Mouse (Mus musculus) fibroblast of lung, adult 2 months (primary cell): ENCODE data around the gene Pcdh9.

Experiments used
- DNase-seq: peaks from one replicate; pipeline ENCODE4 v3.0.0-alpha.2; 2011; ENCODE audit warnings: low read depth

Gene Pcdh9

DNA sequence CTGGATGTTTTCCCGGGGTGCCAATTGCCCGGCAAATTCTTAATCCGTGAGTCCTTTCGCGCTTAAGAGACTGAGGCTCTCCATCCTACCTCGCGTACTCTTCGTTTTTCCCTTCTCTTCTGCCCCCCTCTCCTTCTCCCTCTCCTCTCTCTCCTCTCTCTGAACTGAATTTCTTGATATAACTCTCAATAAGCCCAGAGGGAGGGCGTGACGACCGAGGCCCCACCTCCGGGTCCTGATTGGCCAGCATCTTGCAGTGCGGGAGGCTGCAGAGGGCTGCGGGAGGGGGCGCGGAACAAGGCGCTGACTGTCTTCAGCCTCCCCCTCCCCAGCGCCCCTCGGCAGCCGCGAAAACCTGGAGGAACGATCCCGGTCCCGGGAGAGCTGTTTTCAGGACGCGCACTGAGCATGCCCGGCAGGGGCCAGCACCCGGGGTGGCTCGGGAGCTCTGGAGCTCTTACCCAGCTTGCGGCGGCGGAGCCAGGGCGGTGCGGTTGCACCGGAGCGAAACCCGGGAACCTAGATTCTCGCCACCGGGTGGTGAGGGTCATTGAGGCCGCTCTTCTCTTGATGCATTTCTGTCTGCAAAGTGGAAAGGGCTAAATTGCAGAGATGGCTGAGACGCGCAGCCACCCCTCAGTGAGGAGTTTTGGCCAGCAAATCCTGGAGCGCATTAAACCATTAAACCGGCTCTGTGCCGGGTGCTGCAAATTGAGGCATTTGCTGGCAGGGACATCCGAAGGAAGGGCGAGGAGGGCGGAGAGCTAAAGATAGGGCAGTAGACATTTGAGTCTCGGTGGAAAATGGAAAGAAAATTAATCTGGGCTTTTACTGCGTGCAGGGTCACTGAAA lies at the start of gene Pcdh9:
Gene Pcdh9, minus strand, starts transcription at position 161 of the 852 bp plus-strand sequence.
- DNase-seq, result peak; percentile 89

DNA sequence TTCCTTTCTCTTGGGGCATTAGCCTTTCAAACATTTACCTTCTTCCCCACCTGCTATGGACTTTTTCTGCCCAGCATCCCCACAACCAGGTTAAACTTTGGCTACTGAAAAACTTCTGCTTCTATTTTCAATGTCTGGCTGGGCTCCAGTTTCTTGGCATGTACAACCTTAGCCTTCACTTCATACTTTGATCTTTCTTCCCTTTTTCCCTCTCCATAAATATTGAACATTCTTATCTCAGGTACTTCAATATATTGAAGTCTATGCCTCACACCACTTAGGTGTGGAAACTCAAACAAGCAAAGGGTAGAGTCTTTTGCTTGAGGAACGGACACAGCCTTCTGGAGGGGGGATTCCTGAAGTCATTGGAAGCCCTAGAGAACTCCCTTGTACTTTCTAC lies 16.4 kb upstream of the Pcdh9 start:
- no peak for DNase-seq

DNA sequence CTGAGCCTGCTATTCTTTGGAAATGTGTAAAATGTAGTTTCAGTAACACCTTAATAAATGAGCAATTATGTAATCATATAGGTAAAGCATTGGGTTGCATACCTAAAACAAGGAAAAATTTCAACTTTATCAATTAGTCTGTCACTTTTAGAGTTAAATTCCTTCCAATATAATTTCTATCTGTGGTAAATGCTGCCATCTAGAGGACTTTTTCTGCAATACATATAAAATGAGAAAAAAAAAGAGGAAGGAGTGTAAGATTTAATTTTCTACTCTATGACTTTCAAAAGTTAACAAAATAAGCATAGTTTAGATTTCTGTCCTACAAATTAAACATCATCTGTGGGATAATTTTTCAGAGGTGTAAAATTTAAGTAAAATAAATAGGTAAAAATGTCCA lies 8.1 kb upstream of the Pcdh9 start:
- no peak for DNase-seq

- no peak for DNase-seq
Observed at GRCm38 (mm10) chr14:93895131-93895530, 4.7 kb upstream of the Pcdh9 start.

GRCm38 (mm10) chr14:93891371-93891746 lies 880 bp upstream of the Pcdh9 start:
- DNase-seq, result no peak

- no peak for DNase-seq
Observed at GRCm38 (mm10) chr14:93889839-93890518, 500 bp downstream of the Pcdh9 start.

DNA sequence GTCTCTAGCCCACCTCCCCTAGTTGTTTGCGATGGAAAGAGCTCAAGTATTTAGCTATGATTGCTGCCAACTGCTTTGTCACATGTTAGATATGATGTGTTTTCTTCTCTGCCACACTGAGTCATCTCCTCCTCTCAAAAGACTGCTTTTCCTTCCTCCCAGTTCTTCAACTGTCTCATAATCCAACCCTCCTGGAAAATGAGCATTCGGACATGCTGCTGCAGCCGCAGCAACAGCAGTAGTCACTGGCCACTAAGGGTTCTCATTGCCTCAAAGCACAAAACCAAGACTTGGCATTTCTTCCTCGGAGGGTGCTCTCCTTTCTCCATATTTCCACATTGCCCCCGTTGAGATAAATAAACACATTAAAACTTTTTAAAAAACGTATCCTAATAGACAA lies 1.2 kb downstream of the Pcdh9 start:
- no peak for DNase-seq

GRCm38 (mm10) chr14:93888346-93888745 lies 2.1 kb downstream of the Pcdh9 start:
- no peak for DNase-seq

- DNase-seq, result no peak
Observed at GRCm38 (mm10) chr14:93887066-93887465, 3.4 kb downstream of the Pcdh9 start.

DNA sequence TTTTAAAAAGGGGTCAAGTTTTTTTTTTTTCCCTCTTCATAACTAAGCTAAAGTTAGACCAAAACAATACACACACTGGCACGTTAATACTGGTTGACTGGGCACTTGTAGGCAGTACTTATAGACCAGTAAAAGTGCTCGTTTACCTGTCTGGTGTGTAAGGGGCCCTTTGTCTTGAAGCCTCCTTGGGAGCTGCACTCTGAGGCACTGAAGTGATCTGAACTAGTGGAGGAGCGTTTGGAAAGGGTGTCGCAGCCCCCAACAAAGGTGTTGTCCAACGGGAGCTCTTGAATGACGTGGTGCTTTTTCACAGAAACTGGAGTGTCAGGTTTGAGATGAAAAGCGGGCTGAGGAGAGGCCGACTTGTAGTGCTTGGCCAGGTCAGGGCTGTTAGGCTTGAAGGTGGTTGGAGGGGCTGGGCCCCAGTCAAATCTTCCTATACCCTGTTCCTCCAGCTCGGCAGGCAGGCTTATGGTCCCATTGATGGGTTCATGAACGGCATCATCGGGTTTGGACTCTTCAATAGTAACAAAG lies 4.9 kb downstream of the Pcdh9 start:
- no peak for DNase-seq

- DNase-seq, result peak; percentile 49
Observed at GRCm38 (mm10) chr14:93884467-93884866, 6.0 kb downstream of the Pcdh9 start.

- DNase-seq, result no peak
Observed at GRCm38 (mm10) chr14:93880071-93880470, 10.4 kb downstream of the Pcdh9 start.

DNA sequence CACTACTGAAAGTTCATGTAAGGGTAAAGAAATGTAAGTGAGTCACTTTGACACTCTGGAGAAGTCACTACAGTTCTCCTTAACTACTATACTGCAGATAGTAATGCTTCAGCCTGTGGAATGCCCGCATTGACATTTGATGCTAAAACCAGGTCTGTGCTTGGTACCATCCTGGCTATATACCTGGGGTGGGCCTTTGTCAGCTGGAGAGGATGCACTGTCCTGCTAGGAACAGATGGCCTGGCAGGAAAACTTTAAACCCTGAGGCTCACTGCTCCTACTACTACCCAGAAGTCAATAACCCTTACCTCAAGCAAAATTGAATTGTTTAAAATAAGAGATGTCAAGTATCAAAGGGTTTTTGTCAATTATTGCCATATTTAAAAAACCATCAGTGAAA lies 14.5 kb downstream of the Pcdh9 start:
- DNase-seq, result no peak

- DNase-seq, result no peak
Observed at GRCm38 (mm10) chr14:93868211-93868610, 22.3 kb downstream of the Pcdh9 start.

- no peak for DNase-seq
Observed at GRCm38 (mm10) chr14:93858069-93858468, 32.4 kb downstream of the Pcdh9 start.

- DNase-seq, result no peak
Observed at GRCm38 (mm10) chr14:93846091-93846677, 44.3 kb downstream of the Pcdh9 start.

DNA sequence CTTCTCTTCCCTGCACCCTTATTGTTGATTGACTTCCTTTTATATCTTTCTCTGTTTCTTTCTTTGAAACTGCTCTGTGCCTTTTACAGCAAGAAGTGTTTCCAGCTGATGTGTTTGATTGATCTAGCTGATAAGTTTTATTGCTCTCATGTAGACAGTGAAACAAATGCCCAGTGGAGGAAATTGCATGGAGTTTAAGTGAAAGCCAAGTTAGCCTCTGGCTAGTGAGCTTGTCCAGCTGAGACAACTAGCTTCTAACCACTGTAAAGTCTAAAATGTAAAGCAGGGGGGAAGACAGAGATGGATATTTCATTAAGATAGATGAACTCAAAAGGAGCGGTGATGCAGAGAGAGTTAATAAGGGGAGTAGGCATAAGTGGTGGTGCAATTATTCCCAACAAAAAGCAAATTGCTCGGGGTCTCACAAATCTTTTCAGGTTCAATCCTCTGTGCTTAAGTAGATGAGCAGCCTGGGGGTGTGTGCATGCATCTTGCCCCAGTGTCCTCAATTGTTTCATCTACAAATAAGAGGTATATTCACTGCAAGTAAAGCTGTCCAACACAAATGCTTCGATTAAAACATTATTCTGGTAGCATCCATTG lies 47.7 kb downstream of the Pcdh9 start:
- no peak for DNase-seq

DNA sequence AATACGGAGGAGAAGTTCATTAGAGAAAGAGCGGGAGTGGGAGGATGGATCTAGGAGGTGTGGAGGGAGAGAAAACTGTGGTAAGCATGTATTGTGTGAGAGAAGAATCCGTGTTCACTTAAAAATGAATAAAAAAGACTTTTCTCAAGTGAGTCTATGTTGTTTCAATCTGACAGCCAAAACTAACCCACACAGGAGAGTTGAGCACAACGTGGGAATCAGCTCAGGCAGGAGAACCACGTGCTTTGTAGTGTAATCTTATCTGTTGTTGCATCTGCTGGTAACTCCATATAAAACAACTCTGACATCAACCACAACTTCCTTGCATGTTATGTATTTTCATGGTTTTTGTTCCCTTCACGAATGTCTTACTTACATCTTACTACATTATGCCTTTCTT lies 58.0 kb downstream of the Pcdh9 start:
- no peak for DNase-seq

DNA sequence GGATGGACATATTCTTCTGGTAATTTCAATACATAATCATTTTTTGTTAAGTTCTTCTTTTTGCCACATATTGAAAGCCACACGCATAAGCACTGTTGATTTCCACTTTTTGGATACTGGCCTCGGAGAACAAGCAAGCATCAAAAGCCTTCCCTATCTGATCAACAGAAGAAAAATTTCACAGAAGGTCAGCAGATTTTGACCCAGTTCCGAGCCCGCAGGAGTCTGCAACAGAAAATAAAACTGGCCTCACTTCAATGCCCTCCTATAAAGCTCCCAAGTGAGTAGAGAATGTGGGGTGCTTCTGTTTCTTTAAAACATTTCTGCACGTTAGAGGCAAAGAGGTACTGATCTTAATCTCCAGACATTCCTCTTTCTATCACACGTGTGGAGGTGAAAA lies 63.3 kb downstream of the Pcdh9 start:
- DNase-seq, result no peak

GRCm38 (mm10) chr14:93826042-93826462 lies 64.4 kb downstream of the Pcdh9 start:
- DNase-seq, result no peak

DNA sequence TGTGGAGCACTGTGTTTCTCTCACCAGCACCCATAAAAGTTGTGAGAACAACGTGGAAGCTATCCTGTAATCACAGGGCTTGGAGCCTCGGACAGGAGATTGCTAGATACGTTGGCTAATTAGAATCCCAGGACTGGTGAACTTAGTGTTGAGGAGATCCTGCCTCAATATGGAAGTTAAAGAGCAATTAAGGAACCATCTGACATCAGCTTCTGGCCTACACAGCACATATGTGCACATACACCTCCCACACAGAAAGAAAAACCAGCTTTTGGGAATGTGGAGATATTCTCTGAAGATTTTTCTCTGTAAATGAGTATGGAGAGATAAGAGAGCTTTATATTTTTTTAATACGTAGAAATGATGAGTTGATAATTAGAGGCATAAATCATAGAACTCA lies 71.6 kb downstream of the Pcdh9 start:
- no peak for DNase-seq

DNA sequence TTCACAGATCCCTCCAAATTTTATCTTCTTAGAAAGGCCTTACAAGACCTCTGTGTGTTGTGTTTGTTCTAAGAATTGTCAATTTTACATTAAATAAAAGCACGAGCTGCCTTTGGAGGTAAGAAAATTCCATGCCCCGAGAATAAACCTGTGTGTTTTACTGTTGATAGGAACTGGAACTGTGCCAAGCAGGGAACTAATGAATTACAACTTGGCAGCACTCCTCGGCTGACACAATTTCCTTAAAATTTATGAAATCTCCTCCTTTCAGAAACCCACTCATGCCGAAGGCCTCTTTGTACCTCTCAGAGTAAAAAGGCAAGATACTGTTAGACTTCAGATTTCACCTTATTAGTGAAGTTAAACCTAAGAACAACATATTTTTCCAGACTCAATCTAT lies 72.9 kb downstream of the Pcdh9 start:
- no peak for DNase-seq
